Comparison of ENCODE assay signal across 8 mouse cellular contexts in the genomic region with DNA sequence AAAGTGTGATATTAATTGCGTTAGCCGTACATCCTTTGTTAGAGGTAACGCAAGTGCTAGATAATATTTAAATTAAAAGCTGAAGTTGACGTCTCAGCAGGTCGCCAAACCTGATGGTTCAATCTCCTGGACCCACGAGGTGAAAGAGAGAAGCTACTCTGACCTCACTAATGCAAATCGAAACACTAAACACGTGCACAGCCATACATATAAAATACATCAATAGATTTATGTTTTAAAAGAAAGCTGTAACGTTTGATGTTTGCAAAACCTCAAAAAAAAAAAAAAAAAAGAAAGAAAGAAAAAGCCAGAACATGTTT. TPM values are rescaled to one million over a fixed set of nuclear protein-coding genes. Genes with fewer than 3 reads are reported as not detected.
DNase-seq lines count a peak whose midpoint lies in the region; ATAC-seq lines count a peak whose summit lies in the region.

No protein-coding gene starts in this region.

- no peaks in the 10 kb centered on the region for H3K9me3 ChIP-seq in forebrain, embryonic 13.5 days (replicated peaks)
- H3K9me3 ChIP-seq in liver, embryonic 15.5 days (replicated peaks) = no peaks in the 10 kb centered on the region

- 6% methylated on average over 9 of the region's 9 CpGs for WGBS in forebrain, embryonic 13.5 days
- WGBS in liver, embryonic 15.5 days (ENCODE audit: insufficient replicate concordance) = 2% methylated on average over 9 of the region's 9 CpGs

- no peak overlapping the region for H3K27ac ChIP-seq in forebrain, embryonic 13.5 days
- H3K27ac ChIP-seq in liver, embryonic 15.5 days (replicated peaks) = peak overlapping the region; percentile 92

- H3K9ac ChIP-seq in forebrain, embryonic 13.5 days = peak overlapping the region; percentile 86
- peak overlapping the region; percentile 98 for H3K9ac ChIP-seq in liver, embryonic 15.5 days

- no peaks in the 10 kb centered on the region for H3K27me3 ChIP-seq in forebrain, embryonic 13.5 days
- no peaks in the 10 kb centered on the region for H3K27me3 ChIP-seq in liver, embryonic 15.5 days

- ATAC-seq in forebrain, embryonic 13.5 days = no peak
- ATAC-seq in liver, embryonic 15.5 days (ENCODE audit: insufficient read depth) = no peak

- H3K4me3 ChIP-seq in forebrain, embryonic 13.5 days = peak overlapping the region; percentile 84
- peak overlapping the region; percentile 90 for H3K4me3 ChIP-seq in liver, embryonic 15.5 days (replicated peaks)

- peak; percentile 10 to 12 for DNase-seq in cerebellum, postnatal 14 days
- no peak for DNase-seq in cerebellum, adult 18-20 months
- peak; percentile 66 for DNase-seq in A20 (ENCODE audit: low read depth, low spot score)
- no peak for DNase-seq in layer of hippocampus, adult 9-11 months
- DNase-seq in lung, postnatal 4 days = no peak
- DNase-seq in left cerebral cortex, adult 18-20 months (ENCODE audit: low spot score in 2 of 2) = no peak

- peak overlapping the region; percentile 62 for H3K4me2 ChIP-seq in forebrain, embryonic 13.5 days
- H3K4me2 ChIP-seq in liver, embryonic 15.5 days = peak overlapping the region; percentile 91

- peaks cover 9% of the 10 kb centered on the region for H3K36me3 ChIP-seq in forebrain, embryonic 13.5 days (ENCODE audit: poor library complexity, severe bottlenecking)
- H3K36me3 ChIP-seq in liver, embryonic 15.5 days (replicated peaks) = peaks cover 13% of the 10 kb centered on the region

- H3K4me1 ChIP-seq in forebrain, embryonic 13.5 days = peaks cover 10% of the 10 kb centered on the region; the same call in 1 of the 2 replicates
- peaks cover 51% of the 10 kb centered on the region for H3K4me1 ChIP-seq in liver, embryonic 15.5 days (replicated peaks)

RNA-seq across cellular contexts. Expression of a gene that starts 9.9 kb away (rescaled TPM):
- polyA plus RNA-seq in forebrain, embryonic 13.5 days (2015; fragmentation: Nextera tagmentation; extraction: Ambion mirVana) = 18.1 and 18.4 TPM in 2 replicates
- 13.2 and 13.5 TPM in 2 replicates for polyA plus RNA-seq in liver, embryonic 15.5 days (2015; fragmentation: Nextera tagmentation; extraction: Ambion mirVana)
- total RNA-seq in left cerebral cortex, adult 18-20 months (2021) = 10 to 100 TPM; 23.1 to 25.1 TPM

RNA-seq across cellular contexts. Expression of a gene that starts 9.9 kb away (rescaled TPM):
- 9.0 and 9.8 TPM in 2 replicates for polyA plus RNA-seq in forebrain, embryonic 13.5 days (2015; fragmentation: Nextera tagmentation; extraction: Ambion mirVana)
- polyA plus RNA-seq in liver, embryonic 15.5 days (2015; fragmentation: Nextera tagmentation; extraction: Ambion mirVana) = 12.1 TPM in 2 replicates
- total RNA-seq in left cerebral cortex, adult 18-20 months (2021) = 10 to 100 TPM; 42.2 to 51.0 TPM

RNA-seq across cellular contexts. Expression of a gene that starts 49.4 kb away (rescaled TPM):
- polyA plus RNA-seq in forebrain, embryonic 13.5 days (2015; fragmentation: Nextera tagmentation; extraction: Ambion mirVana) = 68.8 and 72.1 TPM in 2 replicates
- polyA plus RNA-seq in liver, embryonic 15.5 days (2015; fragmentation: Nextera tagmentation; extraction: Ambion mirVana) = 17.5 and 20.3 TPM in 2 replicates
- 10 to 100 TPM; 35.1 to 36.3 TPM for total RNA-seq in left cerebral cortex, adult 18-20 months (2021)

Comparison
In these comparisons a context has a peak if more than half of its experiments do, and no peak if none do; other contexts are left out.
1. DNase-seq: peak in cerebellum, postnatal 14 days (2 of 2) and A20 (single experiment); none in cerebellum, adult 18-20 months (0 of 2), layer of hippocampus, adult 9-11 months (single experiment), lung, postnatal 4 days (0 of 2) and left cerebral cortex, adult 18-20 months (0 of 2).